Mouse (Mus musculus) right cerebral cortex, postnatal 25 days (tissue): ENCODE data around the gene D17H6S53E.

Source experiments
- DNase-seq: peaks from one replicate; pipeline ENCODE4 v3.0.0; 2022

The D17H6S53E gene

DNA sequence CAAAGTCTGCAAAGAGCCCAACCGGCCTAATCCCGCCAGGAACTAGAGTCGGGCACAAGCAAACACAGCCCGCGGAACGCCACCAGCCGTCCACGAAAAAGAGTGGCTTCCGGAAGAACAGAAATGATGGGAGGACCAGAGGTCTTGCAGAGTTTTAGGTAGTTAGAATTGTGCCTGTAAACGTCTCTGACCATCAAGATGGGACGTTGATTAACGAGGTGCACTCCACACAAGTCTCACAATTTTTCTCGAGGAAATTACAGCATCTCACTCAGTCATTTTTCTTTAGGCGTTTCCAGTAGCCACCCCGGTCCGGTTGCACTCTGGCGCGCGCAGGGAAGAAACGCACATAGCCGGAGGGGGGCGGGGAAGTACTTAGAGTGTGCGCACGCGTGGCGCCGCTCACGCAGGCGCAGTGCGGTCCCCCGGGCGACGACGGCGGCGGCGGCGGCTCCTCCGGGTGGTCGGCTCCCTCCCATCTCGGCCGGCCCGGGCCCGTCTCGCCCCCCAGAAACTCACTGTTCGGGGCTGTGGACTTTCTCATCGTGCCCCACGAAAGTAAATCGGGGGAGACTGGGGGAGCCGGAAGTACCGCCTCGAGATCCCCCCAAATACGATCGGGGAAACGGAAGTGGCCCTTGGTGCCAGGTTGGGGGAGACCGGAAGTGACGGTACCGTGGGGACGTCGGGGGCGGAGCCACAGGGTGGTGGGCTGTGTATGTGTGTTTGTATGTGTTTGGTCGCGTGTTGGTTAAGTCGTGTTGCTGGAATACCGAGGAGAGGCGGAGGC lies 8.8 kb downstream of the D17H6S53E start, which contains the start of gene Bag6:
Gene Bag6 (plus strand): TSS at position 378 of the 790 bp plus-strand sequence.
- peak; percentile 95 for DNase-seq

DNA sequence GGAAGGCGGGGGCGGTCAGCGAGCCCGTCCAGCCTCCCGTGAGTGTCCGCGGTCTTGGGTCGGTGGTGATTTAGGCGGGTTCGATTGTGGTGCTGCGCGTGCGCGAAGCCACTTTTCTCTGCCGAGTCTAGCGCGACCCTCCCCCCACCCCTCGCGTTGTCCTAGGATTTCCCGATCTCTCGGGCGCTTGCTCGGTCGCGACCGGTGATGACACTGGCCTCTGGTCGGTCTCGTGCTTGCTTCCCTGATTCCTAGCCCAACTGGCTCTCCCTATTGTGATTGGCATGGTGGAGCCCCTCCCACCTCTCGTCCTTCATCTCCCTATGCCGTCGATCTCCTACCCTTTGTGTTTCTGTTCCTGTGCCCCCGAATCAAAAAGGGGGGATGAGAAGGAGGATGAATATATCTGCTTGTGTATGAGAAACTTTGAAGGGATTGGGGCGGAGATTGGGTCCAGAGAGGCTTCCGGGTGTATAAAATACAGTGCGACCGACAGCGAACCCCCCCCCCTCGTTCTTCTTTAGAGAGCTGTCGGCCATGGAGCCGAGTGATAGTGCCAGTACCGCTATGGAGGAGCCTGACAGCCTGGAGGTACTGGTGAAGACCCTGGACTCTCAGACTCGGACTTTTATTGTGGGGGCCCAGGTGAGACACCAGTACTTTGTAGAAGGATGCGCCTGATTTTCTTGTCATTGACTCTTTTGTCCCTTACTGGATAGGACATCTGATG lies 9.6 kb downstream of the D17H6S53E start:
- no peak for DNase-seq

DNA sequence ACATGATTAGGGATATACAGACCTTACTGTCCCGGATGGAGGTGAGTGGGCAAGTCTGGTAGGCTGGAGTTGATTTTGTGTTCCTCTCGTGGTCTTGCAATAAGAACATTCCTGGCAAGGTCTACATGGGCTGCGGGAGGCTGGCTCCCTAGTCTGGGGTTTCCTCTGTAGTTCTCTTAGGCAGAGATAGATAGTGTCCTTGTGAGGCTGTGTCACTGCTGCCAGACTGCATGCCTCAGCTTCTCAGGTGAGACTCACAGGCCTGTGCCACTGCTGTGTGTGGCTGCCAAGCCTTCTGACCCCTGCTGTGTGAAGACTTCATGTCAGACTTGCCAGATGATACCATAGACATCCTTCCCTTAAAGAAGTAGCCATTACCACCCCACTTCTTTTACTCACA lies 13.1 kb downstream of the D17H6S53E start:
- no peak for DNase-seq

DNA sequence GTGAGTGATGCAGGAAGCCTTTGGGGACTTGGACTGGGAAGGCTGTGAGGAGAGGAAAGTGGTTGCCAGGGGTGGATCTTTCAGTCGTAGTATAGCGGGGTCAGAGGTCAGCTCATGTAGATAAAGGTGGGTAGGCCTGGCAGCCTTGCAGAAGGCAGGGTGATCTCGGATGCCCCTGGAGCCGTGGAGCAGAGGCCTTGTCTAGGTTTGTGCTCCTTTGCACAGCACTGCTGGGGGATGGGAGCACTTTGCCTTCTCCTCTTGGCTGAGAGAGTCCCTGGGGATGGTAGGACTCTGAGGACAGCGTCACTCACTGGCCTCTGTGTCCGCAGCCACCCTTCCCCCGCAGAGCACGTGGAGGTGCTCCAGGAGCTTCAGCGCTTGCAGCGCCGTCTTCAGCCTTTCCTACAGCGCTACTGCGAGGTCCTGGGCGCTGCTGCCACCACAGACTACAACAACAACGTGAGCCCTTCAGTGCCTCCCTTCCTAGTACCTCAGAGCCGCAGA lies 14.4 kb downstream of the D17H6S53E start:
- DNase-seq: no peak

DNA sequence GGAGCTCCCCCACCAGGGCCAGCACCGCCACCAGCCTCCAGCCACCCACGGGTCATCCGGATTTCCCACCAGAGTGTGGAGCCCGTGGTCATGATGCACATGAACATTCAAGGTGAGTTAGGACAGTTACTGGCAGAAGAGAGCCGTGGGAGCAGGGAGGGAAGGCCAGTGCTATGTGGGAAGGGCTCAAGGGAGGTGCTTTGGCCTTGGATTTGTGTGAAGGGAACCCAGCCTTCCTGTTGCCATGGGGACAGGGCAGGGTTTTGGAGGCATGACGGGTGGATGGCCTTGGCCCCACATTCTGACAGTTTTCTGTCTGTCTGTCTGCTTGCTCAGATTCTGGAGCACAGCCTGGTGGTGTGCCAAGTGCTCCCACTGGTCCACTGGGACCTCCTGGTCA lies 15.8 kb downstream of the D17H6S53E start:
- DNase-seq: no peak

DNA sequence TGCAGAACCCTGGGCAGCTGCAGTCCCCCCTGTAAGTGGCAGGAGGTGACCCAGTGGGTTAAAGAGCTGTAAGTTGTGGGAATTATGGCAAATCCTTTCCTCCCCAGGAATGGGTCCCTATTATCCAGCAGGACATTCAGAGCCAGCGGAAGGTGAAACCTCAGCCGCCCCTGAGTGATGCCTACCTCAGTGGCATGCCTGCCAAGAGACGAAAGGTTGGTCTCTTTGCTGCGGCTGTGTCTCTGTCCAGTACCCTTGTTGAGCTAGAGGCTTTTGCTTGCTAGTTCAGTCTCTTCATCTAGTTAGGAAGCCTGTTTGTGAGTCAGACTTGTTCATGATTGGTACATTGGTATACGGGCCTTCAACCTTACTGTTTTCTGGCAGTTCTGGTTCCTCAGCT lies 20.0 kb downstream of the D17H6S53E start:
- DNase-seq: no peak

DNA sequence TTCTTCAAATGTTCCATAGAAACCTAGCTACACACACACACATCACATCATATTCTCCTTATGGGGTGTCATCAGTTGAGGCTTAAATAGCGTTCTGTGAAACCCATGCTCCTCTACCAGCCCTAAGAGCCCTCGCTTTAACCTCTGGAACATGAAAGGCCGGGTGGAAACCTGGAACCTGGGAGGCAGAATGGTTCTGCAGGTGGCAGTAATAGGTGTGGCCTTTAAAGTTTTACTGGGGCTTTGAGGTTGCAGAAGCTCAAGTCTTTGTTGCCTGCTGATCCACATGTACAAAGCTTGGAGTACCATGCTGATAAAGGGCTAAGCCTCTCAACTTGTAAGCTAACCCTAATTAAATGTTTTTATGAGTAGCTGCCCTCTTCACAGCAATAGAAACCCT lies 21.2 kb downstream of the D17H6S53E start:
- DNase-seq: no peak

DNA sequence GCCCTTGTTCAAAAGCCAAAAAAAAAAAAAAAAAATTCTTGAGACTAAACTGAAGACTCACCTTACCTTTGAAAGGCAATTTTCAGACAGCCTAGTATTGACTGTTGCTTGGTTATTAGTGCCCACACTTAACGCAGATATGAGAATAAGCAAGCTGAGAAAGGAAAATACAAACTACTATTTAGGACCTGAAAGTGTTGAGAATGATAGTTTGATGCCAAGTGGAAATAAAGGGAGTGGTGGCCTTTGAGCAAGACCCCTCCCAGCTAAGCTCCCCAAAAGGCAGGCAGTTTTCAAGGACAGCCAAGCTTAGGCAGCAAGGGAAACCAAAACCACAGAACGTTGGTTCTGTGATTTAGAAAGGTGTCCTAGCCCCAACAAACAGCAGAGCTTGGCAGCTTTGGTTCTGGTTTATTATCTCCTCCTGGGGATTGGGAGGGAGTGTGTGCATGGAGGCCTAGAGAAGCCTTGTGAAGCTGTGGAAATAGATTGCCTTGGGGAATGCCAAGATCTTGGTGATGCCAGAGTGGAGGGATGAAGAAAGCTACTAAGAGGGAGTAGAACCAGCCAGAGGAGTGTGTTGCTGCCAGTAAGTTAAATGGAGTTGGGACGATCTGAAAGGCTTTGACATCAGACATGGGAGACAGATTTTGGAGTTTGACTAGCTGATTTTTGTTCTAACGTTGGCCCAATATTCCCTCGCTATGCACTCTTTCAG lies 21.9 kb downstream of the D17H6S53E start:
- no peak for DNase-seq

DNA sequence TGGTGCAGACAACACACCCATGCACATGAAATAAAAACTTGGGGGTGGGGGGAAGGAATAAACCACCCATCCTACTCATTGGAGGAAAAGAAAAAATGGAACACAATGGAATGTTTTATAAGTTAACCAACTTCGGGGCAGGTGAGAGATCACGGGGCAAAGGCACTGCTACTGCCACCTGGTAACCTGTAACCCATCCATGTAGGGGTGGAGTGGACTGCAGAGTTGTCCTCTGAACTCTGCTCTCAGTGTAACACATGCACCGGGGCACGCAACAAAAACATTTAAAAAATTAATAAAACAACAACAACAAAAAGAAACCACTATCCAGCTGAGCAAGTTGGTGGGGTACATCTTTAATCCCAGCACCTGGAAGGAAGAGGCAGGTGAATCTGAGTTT lies 25.9 kb downstream of the D17H6S53E start:
- no peak for DNase-seq

DNA sequence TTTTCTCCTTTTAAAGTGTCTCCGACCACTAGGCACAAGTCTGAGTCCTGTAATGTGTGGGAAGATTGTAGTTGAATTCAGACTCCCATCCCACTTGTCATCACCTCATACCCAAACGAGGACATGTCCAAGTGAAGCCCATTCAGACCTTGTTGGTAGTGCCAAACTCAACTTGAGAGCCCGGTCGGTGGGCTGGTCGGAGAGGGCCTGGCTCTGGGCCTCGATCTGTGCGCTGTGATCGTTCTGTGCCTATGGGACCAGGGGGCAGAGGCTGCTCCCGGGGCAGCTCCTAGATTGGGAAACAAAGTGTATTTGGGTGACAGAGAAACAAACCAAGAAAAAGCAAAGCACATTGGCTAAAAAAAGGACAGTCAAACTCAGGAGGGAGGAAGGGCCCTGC lies 26.9 kb downstream of the D17H6S53E start:
- DNase-seq: no peak

DNA sequence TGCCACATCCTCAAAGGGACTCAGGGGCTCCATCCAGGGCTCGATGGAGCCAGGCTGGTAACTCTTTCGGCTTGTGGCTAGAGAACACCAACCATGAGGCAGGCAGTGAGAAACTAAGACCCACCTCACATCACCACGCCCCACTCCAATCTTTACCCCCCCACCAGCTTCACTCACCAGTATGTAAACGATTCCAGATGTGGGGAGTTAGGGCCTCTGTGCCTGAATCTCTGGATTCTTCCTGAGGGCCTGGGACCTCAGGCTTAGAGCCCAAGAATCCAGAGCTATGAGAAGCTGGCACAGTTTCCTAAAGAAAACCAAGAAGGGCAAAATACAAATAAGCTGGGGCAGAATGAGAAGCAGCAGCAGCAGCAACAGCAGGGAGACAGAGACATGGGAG lies 27.8 kb downstream of the D17H6S53E start:
- no peak for DNase-seq

DNA sequence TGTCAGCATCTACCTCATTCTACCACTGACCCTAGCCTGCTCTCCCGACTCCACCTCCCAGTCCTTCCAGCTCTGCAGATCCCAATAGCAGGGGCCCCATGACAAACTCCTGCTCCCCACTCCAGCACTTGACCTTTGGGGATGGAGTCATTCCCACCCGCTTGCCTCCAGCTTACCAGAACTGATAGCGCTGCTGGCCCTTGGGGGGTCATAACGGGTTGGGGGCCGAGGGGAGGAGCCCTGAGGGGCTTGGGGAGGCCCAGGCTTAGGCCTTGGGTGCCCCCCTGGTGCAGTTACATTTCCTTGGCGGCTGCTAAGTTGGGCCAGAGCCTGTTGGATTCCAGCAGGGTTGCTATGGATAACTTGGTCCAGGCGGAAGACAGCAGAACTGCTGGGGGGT lies 28.4 kb downstream of the D17H6S53E start:
- no peak for DNase-seq

DNA sequence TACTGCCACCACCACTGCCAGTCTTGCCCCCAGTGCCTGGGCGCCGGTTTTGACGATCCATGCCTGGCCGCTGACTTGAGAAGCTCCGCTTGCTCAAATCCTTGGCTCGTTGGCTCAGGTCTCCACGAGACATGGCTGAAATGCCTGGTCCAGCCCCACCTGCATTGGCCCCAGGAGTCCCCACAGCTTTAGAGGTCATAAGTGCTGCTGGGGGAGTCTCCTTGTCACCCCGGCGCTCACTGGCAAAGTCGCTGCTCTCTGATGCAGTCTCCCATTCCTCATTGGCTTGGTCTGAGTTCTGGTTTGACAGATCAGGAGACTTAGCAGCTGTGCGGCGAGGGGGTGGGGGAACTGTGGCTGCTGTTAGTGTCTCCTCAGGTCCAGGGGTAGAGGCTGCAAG lies 29.3 kb downstream of the D17H6S53E start:
- DNase-seq: no peak

DNA sequence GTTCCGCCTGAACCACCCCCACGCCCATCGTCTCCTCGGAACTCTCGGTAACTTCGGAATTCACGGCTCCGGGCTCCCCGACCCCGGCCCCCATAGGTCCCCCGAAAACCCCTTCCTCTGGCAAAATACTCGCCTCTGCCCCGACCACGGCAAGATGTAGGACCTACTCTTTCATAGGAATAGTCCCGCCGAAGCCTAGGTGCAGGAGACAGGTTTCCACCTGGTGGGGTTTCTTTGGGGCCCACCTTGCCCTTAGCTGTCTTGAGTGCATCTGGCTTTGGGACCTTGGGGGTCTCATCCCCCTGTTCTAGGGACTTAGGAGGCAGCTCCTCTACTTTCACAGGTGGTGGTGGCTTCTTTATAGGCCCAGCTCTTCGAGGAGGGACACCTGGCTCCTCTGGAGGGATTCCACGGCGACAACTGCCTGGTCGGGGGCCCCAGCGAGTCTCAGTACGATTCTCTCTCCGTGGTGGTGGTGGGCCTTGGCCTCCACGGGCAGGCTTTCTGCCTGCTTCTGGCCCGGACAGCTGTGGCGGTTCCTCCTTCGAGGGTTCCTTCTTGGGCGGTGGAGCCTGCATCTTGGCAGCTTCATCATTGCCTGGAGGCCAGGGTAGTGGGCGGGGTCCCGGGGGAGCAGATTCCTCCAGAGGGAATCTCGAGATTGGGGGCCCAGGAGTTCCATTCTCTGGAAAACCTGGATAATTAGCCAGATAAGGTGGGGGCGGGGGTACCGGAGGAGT lies 30.5 kb downstream of the D17H6S53E start:
- no peak for DNase-seq

DNA sequence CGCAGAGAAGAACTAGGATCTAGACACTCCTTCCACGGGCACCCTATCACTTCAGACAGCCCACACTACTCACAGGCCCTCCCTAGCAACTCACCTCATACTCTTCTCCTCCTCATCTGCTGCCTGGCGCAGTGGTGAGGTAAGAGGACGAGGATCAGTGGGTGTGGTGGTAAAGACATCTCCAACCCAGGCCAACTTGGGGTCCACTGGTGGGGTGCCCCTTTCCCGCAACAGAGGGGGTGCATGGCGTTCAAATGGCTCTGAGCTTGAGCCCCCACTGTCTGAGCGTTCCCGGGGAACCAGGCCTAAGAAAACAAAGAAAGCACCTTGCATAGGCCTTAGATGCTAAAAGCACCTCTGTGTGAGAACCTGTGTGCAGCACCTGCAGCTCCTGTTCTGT lies 31.1 kb downstream of the D17H6S53E start:
- no peak for DNase-seq

DNA sequence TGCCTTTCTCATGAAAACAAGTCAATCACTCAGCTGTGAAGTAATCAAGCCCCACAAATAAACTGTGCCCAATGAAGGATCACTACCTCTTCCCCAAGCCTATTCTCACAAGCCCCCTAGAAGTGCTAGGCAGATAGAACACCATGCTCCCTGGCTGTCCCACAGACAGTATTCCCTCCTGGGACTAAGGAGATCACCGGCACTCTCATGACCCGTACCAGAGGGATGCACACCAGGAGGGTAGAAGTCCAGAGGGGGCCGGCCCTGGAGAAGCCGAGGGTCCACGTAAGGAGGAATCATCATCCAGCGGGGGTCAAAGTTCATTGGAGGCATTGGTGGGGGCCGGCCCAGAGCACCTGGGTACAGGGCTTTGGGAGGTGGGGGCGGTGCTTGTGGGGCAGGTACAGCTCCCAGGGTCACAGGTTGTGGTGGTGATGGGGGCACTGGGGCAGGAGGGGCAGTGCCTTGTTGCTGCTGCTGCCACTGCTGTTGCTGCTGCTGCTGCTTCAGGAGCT lies 31.5 kb downstream of the D17H6S53E start:
- no peak for DNase-seq

DNA sequence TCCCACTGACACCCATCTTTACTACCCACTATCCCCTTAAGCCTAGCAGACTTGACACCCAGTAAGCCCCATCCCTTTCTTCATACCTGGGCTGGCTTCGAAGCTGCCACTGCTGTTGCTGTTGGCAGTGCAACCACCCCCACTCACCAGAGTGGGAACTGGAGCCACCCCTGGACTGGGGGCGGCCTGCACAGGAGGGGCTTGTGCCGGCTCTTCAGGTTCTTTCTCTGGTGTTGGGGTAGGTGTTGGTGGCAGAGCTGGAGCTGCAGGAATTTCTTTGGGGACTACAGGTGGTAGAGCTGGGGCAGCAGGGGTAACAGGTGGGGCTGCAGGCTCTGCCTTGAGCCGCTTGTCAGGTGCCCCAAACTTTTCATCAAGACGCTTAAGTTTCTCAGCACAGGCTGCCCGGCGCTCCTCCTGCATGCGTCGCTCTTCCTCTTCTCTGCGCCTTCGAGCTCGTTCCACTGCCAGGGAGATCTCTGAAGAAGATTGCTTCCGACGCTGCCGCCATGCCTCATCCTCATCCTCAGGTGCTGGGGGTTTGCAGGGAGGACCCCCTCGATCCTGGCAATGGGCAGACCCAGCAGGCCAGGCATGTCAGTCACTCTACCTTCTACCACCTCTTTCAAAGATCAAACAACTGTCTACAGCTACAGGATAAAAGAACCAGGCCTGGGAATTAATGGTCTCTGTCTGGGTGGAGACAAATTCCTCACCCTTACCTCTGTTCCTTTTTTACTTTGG lies 32.8 kb downstream of the D17H6S53E start:
- DNase-seq: no peak

DNA sequence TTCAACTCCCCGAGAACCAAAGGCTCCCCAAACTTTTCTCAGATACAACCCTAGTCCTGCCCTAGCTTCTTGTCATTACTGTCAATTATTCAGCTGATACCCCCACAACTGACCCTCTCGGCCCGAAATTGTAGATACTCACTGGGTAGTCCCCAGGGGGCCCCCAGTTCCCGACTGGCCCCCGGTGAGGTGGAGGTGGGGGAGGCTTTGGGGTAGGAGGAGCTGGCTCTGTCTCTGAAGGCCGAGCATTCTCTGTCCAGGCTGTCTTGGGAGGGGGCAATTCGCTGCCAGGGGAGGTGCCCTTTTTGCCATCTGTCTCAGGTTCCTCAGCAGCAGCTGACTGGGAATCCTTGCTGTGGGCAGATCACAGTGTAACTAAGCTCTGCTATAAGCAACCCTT lies 33.5 kb downstream of the D17H6S53E start:
- no peak for DNase-seq

DNA sequence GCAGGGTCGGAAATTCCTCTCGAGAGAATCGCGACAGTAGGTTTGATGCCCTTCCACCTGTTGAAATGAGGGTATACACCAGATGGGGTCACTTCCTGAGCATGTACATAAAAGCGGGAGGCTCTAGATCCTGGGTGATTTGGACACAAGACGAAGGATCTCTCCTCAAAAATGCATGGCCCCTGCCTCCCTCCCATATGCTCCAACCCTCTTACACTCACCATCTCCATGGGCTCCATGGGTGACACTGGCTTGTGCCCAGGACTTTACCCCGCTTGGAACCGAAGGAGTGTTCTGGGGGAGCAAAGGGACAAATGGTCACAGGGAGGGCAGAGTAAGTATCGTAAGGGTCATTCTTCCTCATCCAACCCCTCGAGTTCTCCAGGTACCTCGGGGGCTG lies 35.2 kb downstream of the D17H6S53E start:
- no peak for DNase-seq

DNA sequence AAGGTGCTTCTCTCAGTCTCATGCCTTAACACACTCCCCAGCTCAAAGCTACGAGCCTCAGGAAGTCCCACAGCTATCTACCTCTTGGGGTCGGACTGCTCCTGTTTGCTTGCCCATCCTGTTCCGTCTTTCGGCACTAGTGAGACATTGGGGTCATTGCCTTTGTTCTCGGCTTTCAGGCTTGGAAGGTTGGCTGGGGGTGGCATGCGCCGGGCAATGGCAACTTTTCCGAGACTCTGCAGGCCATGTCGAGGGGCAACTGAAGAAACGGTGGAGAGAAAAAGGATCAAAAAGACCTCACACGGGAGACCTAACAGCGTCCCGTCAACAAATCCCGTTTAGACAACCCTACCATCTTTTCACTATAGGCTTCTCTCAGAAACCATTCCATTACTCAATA lies 35.9 kb downstream of the D17H6S53E start:
- no peak for DNase-seq

DNA sequence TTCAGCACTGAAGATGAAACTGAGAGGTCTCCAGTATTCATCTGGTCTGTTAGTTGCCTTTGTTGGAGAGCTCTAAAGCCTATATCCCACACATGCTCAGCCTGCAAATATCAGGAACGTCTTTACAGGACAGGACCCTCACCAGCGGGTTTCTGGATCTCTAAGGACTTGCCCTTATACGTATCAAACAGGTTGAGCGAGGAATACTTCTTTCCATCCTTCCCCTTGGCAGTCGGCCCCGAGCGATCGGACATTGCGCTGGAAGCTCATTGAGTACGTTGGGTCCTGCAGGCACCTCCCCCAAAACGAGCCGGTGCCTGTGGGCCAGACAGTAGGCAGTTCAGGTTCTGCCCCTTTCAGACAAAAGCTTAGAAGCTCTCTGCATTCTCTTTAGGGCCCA lies 36.6 kb downstream of the D17H6S53E start:
- DNase-seq: no peak
